Mouse (Mus musculus) hindbrain, embryonic 10.5 days (tissue): Measurements from ENCODE around the gene Mrtfa. TPM values are rescaled to one million over a fixed set of nuclear protein-coding genes. Genes with fewer than 3 reads are reported as not detected.

ENCODE experiments used
- DNase-seq: peaks from one replicate; pipeline ENCODE4 v3.0.0-alpha.2; 2017; ENCODE audit warnings: low spot score
- H3K27ac ChIP-seq: fragments of 300-500 bp; sonication (generic); 2 replicates; pipeline ENCODE4 v1.5.1; 2016; ENCODE audit warnings: mild to moderate bottlenecking, moderate library complexity
- H3K27me3 ChIP-seq: fragments of 300-500 bp; sonication (generic); 2 replicates; pipeline ENCODE4 v1.6.1; 2016; ENCODE audit warnings: mild to moderate bottlenecking; ENCODE audit not compliant: poor library complexity, insufficient read depth, severe bottlenecking
- H3K36me3 ChIP-seq: fragments of 300-500 bp; sonication (generic); 2 replicates; pipeline ENCODE4 v1.6.1; 2016; ENCODE audit warnings: mild to moderate bottlenecking, moderate library complexity
- H3K4me1 ChIP-seq: fragments of 300-500 bp; sonication (generic); replicated peaks from 2 replicates; pipeline ENCODE4 v1.6.1; 2016; ENCODE audit warnings: mild to moderate bottlenecking
- H3K4me3 ChIP-seq: fragments of 300-500 bp; sonication (generic); 2 replicates; pipeline ENCODE4 v1.5.1; 2016; ENCODE audit warnings: mild to moderate bottlenecking, moderate library complexity
- H3K9me3 ChIP-seq: fragments of 300-500 bp; sonication (generic); 2 replicates; pipeline ENCODE4 v1.6.1; 2016; ENCODE audit warnings: mild to moderate bottlenecking, moderate library complexity
- WGBS: fragments of 180-500 bp; shearing (Covaris S2); methylation state at CpG from one replicate; pipeline ENCODE4 v1.1.7; 2016; 5-methylcytosine and 5-hydroxymethylcytosine counted together
- polyA plus RNA-seq: library from polyadenylated mRNA; unstranded; fragments of >200 nt; fragmentation: Nextera tagmentation; extraction: Ambion mirVana; gene quantifications from 2 replicates; pipeline ENCODE4 v1.2.1, GENCODE M21; 2016

The Mrtfa gene
- polyA plus RNA-seq, result 25.4 and 31.3 TPM in 2 replicates

DNA sequence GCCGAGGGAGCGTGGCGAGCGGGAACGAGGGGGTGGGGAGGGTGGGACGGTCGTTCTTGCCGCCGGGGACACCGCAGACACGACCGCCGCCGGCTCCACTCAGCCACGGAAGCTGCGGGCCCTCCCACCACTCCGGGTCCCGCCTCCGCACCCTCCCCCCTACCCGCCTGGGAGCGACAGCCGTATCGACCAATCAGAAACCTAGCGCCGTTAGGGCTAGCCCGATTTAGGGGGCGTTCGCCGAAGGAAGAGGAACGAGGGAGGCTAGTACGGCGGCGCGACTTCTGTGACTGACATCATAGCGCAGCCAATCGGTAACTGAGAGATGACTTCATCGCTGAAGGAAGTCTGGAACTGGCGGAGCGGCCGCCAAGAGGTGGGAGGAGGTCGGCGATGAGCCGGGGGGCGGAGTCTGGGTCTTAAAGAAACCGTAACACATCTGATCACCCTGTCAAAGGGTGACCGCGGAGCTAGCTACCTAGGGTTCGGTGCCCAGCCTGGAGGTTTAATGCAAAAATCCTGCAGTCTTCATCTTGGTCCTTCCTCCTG lies at the start of gene Mrtfa:
Gene Mrtfa, minus strand, starts transcription at position 128 of the 549 bp plus-strand sequence.
- Histone ChIP-seq H3K9me3 (no peaks in the 10 kb centered on the region), H3K27ac (peak within 1 kb of the TSS; percentile 89), H3K4me3 (peak within 1 kb of the TSS; percentile 87), H3K36me3 (peaks cover 19% of the 10 kb centered on the region), H3K27me3 (no peaks in the 10 kb centered on the region), H3K4me1 (peaks cover 21% of the 10 kb centered on the region)
- under 1% methylated on average over 48 of the region's 48 CpGs for WGBS
- peak; percentile 99 for DNase-seq

DNA sequence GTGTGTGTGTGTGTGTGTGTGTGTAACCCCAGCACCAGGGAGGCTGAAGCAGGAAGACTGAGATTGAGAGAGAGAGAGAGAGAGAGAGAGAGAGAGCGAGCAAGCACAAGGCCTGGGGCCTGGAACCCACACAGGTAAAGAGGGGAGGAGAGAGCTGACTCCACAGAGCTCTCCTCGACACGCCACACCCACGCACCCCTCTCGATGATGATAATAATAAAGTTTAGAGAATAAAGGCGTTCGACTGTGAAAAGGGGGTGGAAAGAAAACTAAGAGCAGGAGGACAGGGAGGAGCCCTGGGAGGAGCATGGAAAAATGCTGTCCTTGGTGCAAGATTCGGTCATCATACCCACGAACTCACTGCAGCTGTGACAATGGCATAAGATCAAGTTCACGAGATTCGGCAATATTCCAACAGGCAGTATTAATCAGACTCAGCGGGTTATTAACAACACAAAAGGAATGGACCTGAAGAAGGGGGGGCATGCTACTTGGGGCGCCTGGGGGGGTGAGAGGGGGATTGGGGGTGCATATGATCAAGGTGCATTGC lies 49.3 kb upstream of the Mrtfa start:
- Histone ChIP-seq H3K27me3 (peaks cover 37% of the 10 kb centered on the region), H3K27ac (no peak overlapping the region), H3K4me1 (peaks cover 20% of the 10 kb centered on the region), H3K36me3 (no peaks in the 10 kb centered on the region), H3K4me3 (no peak overlapping the region), H3K9me3 (no peaks in the 10 kb centered on the region)
- DNase-seq, result no peak
- WGBS, result 77% methylated on average over 13 of the region's 13 CpGs

DNA sequence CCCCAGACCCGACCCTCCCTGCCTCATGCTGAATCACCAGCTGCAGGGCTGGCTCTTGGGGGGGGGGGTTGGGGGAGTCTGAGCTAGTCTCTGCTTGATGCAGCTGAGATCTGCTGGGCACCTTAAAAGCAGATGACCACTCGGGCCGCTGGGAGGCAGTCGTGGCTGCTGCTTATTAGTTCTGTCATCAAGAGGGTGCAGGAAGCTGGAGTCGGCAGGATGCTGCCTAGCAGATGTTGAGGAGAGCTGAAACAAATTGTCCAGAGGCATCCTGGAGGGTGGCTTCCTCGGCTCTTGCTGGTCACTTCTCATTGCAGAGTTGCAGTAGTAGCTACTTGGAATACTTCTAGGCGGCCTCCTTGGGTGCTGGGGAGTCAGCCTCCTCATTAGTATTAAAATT lies 48.7 kb upstream of the Mrtfa start:
- Histone ChIP-seq H3K9me3 (no peaks in the 10 kb centered on the region), H3K27me3 (peaks cover 43% of the 10 kb centered on the region), H3K27ac (no peak overlapping the region), H3K36me3 (no peaks in the 10 kb centered on the region), H3K4me3 (no peak overlapping the region), H3K4me1 (peaks cover 23% of the 10 kb centered on the region)
- DNase-seq, result peak; percentile 59
- 30% methylated on average over 7 of the region's 7 CpGs for WGBS

DNA sequence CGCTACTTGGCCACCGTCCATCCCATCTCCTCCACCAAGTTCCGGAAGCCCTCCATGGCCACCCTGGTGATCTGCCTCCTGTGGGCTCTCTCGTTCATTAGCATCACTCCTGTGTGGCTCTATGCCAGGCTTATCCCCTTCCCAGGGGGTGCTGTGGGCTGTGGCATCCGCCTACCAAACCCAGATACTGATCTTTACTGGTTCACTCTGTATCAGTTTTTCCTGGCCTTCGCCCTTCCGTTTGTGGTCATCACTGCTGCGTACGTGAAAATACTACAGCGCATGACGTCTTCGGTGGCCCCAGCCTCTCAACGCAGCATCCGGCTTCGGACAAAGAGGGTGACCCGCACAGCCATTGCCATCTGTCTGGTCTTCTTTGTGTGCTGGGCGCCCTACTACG lies 46.9 kb upstream of the Mrtfa start:
- Histone ChIP-seq H3K27me3 (peaks cover 43% of the 10 kb centered on the region), H3K9me3 (no peaks in the 10 kb centered on the region), H3K27ac (no peak overlapping the region), H3K4me1 (peaks cover 23% of the 10 kb centered on the region), H3K36me3 (no peaks in the 10 kb centered on the region), H3K4me3 (no peak overlapping the region)
- WGBS, result 90% methylated on average over 18 of the region's 18 CpGs
- DNase-seq, result no peak

DNA sequence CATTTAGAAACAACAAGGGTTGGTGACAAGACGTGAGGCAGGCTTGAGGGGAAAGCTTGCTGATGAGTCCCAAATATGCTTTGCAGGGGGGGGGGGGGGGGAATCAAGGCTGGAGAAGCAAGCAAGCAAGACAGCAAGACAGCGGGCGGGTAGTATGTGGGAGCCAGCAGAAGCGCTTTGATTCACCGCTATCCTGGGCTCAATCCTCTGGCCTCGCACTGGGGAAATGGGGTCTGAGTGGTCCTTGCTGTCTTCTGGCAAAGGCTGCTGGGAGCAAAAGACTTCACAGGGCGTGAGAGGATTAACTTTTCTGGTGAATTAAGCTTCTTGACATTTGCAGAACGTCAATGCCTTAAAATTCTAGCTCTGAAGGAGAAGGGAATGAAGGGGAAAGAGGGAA lies 45.5 kb upstream of the Mrtfa start:
- no peak for DNase-seq
- peak overlapping the region; percentile 74 for H3K27ac ChIP-seq
- H3K4me1 ChIP-seq, result peaks cover 24% of the 10 kb centered on the region
- H3K36me3 ChIP-seq, result no peaks in the 10 kb centered on the region
- H3K27me3 ChIP-seq, result peaks cover 43% of the 10 kb centered on the region
- no peaks in the 10 kb centered on the region for H3K9me3 ChIP-seq
- H3K4me3 ChIP-seq, result peak overlapping the region; percentile 59
- WGBS, result 6% methylated on average over 8 of the region's 8 CpGs

DNA sequence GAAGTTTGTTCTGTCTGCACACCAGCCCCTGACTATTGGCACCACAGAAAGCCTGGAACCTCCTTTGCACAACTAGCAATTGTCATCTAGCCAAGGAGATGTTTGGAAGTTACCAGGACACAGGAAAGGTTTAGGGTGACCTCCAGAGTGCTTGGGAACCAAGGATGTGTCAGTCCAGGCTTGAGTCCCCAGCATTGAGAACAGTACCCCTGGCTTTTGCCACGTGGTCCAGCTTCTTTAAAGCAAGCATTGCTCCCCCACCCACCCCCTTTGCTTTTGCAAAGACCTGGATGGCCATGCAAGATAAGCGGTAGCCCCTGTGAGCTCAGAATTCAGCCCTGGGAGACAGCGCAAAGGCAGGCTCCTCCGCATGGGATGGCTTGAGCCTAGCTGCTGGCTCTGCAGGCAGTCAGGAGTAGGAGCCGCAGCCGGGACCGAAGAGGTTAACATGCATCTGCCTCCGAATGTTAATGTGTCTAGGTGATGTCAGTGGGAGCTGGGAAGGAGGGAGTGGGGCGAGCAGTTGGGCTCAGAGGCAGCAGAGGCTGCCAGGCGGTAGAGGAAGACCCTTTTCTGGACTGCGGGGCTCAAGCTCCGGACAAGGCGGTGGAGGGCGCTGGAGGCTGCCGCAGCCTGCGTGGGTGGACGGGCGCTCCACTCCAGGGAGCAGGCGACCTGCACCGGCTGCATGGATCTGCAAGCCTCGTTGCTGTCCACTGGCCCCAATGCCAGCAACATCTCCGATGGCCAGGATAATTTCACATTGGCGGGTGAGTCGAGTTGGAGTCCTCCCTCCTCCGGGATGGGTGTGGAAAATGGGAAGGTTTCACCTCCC lies 44.7 kb upstream of the Mrtfa start, which contains the start of gene Mchr1:
Gene Mchr1, plus strand, starts transcription at position 414 of the 835 bp plus-strand sequence.
- H3K4me1 ChIP-seq, result peaks cover 31% of the 10 kb centered on the region
- H3K27me3 ChIP-seq, result peaks cover 43% of the 10 kb centered on the region
- peak; percentile 78 for DNase-seq
- peak within 1 kb of the TSS; percentile 74 for H3K27ac ChIP-seq
- WGBS, result under 1% methylated on average over 25 of the region's 25 CpGs
- no peaks in the 10 kb centered on the region for H3K36me3 ChIP-seq
- peak within 1 kb of the TSS; percentile 59 for H3K4me3 ChIP-seq
- H3K9me3 ChIP-seq, result no peaks in the 10 kb centered on the region

DNA sequence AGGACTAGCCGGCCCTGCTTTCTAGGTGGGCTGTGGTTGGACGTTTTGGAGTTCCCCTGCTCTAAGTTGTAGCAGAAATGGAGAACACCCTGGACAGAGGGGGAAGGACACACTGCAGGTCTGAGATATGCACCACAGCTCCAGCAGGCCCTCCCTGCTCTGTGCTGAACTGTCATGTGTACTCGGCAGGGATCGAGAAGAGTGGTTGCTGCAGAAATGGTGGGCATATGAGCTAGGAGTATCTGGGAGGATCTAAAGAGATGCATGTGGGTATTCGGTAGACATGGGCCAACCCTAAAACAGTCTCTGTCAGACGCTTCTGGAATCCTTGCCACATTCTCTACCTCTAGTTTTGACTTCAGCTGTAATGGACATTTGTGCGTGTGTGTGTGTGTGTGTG lies 40.8 kb upstream of the Mrtfa start:
- no peaks in the 10 kb centered on the region for H3K9me3 ChIP-seq
- no peak overlapping the region for H3K27ac ChIP-seq
- H3K4me1 ChIP-seq, result peaks cover 41% of the 10 kb centered on the region
- H3K4me3 ChIP-seq, result no peak overlapping the region
- H3K36me3 ChIP-seq, result no peaks in the 10 kb centered on the region
- no peak for DNase-seq
- WGBS, result 81% methylated on average over 7 of the region's 7 CpGs
- peaks cover 18% of the 10 kb centered on the region for H3K27me3 ChIP-seq

DNA sequence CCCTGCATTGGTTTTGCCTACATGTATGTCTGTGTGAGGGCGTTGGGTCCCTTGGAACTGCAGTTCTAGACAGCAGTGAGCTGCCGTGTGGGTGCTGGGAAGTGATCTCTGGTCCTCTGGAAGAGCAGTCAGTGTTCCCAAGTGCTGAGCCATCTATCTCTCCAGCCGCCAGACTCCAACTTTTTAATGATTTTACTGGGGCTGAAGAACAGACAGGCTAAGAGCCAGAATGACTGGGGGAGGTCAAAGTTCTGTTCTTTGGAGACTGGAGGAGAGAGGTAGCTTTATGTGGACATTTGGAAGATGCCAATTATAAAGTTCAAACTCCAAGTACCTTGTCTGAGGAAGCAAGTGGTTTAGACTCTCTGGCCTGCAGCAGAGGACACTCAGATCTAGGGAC lies 39.2 kb upstream of the Mrtfa start:
- Histone ChIP-seq H3K36me3 (no peaks in the 10 kb centered on the region), H3K27me3 (peaks cover 6% of the 10 kb centered on the region; the same call in 1 of the 2 replicates), H3K4me3 (no peak overlapping the region), H3K9me3 (no peaks in the 10 kb centered on the region), H3K27ac (0 out of 2 replicates have a peak overlapping the region, but pooled peaks have one; percentile 16), H3K4me1 (peaks cover 27% of the 10 kb centered on the region)
- no peak for DNase-seq
- WGBS, result 81% methylated on average over 3 of the region's 3 CpGs

DNA sequence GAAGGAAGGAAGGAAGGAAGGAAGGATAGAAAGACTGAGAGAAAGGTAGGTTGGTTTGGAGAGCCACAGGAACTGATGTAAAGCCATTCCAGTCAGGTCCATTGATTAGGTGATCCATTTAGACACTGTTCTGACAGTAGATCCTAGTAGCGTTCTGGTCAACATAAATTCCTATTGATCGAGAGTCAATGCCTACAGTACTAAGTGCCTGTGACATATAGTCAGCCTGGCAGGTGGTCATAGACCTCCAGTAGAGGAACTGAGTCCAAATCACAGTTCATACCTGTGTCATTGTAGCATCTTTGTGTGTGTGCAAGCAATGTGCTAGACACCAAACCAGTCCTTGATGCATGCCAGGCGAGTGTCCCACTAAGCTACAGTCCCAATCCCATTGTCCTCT lies 37.7 kb upstream of the Mrtfa start:
- H3K9me3 ChIP-seq, result no peaks in the 10 kb centered on the region
- no peak for DNase-seq
- peaks cover 24% of the 10 kb centered on the region for H3K4me1 ChIP-seq
- H3K27me3 ChIP-seq, result no peaks in the 10 kb centered on the region
- WGBS, result 94% methylated on average over 3 of the region's 3 CpGs
- H3K36me3 ChIP-seq, result no peaks in the 10 kb centered on the region
- no peak overlapping the region for H3K4me3 ChIP-seq
- H3K27ac ChIP-seq, result no peak overlapping the region

DNA sequence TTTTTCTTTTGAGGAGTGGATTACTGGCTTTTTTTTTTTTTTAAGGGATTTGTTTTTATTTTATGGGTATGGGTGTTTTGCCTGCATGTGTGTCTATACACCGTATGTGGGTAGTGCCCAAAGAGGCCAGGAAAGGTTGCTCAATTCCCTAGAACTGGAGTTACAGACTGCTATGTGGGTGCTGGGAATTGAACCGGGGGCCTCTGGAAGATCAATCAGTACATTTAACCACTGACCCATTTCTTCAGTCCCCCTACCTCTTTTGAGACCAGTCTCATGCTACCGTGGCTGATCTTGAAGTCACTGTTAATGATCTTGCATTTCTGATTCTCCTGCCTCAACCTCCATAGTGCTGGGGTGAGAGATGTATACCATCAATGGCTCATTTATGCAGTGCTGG lies 36.7 kb upstream of the Mrtfa start:
- no peak for DNase-seq
- whole genome bisulfite sequencing, result 89% methylated on average over 3 of the region's 3 CpGs

DNA sequence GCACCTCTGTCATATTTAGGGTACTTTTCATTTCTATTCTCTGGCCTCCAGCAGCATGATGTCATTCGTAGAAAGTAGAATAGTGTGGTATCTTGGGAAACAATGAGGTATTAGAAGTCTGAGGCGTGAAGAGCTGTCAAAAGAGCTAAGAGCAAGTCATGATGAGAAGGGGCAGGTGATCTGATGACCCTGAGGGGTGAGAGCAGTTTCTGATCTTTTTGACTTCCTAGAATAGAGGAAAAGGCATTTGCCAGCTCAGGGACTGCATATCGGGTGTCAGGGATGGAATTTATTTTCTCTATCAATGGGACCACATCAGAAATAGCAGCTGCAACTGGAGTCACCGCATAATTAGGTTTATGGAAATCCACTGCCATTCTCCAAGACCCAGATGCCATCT lies 36.2 kb upstream of the Mrtfa start:
- no peaks in the 10 kb centered on the region for H3K36me3 ChIP-seq
- no peak overlapping the region for H3K27ac ChIP-seq
- no peak overlapping the region for H3K4me3 ChIP-seq
- no peaks in the 10 kb centered on the region for H3K27me3 ChIP-seq
- no peak for DNase-seq
- H3K9me3 ChIP-seq, result no peaks in the 10 kb centered on the region
- WGBS, result 52% methylated on average over 4 of the region's 4 CpGs
- peaks cover 24% of the 10 kb centered on the region for H3K4me1 ChIP-seq

More for the DNA sequence above, 36.7 kb upstream of the Mrtfa start:
- Histone ChIP-seq H3K4me1 (peaks cover 24% of the 10 kb centered on the region), H3K27ac (no peak overlapping the region), H3K36me3 (no peaks in the 10 kb centered on the region), H3K4me3 (no peak overlapping the region), H3K27me3 (no peaks in the 10 kb centered on the region), H3K9me3 (no peaks in the 10 kb centered on the region)

DNA sequence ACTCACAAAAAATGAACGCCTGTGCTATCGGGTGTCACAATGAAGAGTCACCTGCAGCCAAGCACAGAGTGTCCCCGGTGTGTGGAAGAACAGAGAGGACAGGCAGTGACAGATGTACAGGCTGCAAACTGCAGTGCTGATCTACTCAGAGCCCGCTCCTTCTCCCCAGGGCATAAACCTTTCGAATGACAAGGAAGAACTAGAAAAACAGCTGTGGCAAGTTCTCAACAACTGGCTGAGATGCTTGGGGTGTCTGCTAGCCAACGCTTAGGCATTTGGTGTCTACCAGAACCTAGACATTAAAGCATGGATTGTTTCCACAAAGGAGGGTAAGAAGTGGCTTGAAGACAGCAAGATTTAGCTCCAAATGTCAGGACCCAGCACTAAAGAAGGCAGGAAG lies 35.2 kb upstream of the Mrtfa start:
- H3K27me3 ChIP-seq, result no peaks in the 10 kb centered on the region
- H3K4me1 ChIP-seq, result peaks cover 21% of the 10 kb centered on the region
- WGBS, result 75% methylated on average over 6 of the region's 6 CpGs
- DNase-seq, result no peak
- H3K4me3 ChIP-seq, result no peak overlapping the region
- H3K27ac ChIP-seq, result no peak overlapping the region
- H3K9me3 ChIP-seq, result no peaks in the 10 kb centered on the region
- no peaks in the 10 kb centered on the region for H3K36me3 ChIP-seq

DNA sequence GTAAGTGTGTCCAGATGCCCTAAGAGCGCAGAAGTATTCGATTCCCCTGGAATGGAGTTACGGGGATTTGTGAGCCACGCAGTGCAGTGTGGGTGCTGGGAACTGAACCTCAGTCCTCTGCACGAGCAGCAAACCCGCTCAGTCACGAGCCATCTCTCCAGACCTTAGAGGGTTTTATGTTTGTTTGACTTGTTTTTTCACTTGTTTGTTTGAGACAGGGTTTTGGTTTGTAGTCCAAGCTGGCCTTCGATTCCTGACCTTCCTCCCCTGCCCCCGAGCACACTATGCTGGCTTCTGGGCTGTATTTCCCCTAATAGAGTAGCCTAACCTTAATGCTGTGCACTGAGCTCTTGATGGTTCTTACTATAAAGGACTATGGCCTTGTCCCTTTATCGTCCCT lies 34.5 kb upstream of the Mrtfa start:
- no peak overlapping the region for H3K4me3 ChIP-seq
- no peaks in the 10 kb centered on the region for H3K27me3 ChIP-seq
- no peak overlapping the region for H3K27ac ChIP-seq
- DNase-seq, result no peak
- H3K36me3 ChIP-seq, result no peaks in the 10 kb centered on the region
- H3K4me1 ChIP-seq, result peaks cover 14% of the 10 kb centered on the region
- 91% methylated on average over 10 of the region's 10 CpGs for WGBS
- H3K9me3 ChIP-seq, result no peaks in the 10 kb centered on the region
